Mouse (Mus musculus) brain, embryonic 14.5 days (tissue): ENCODE measurements around the gene Spout1.

Source experiments
- CTCF ChIP-seq: fragments of 200-500 bp; IDR thresholded peaks from 2 replicates; pipeline ENCODE4 v1.5.1; 2012; ENCODE audit warnings: inconsistent platforms, mild to moderate bottlenecking, moderate library complexity, borderline replicate concordance; ENCODE audit not compliant: insufficient read depth, insufficient read length; ENCODE audit errors: extremely low read depth
- POLR2A ChIP-seq: fragments of 200-500 bp; IDR thresholded peaks from 2 replicates; pipeline ENCODE4 v1.6.1; 2012; ENCODE audit warnings: mild to moderate bottlenecking, inconsistent platforms, borderline replicate concordance; ENCODE audit not compliant: poor library complexity, insufficient read depth, insufficient read length, severe bottlenecking; ENCODE audit errors: extremely low read depth

DNA sequence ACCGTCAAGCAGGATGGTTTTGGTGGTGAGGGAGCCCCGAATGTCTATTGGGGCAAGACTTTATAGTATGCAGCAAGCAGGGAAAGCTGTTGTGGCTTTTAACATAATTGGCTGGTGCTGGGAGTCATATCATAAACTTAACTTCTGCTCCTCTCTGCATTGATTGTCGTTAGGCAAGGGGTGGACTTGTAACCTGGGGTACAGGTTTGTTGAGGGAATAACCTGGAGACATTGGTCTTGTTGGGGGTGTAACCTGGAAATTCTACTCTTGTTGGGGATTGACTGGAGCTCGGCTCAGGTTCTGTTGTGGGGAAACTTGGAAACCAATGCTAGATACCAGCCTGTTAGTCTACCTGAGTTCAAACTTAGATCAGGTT is 33.9 kb upstream of the Spout1 start:
- TF ChIP-seq CTCF (no peak), POLR2A (no peak)
